Mouse (Mus musculus) lung, postnatal 36 days (tissue): ENCODE measurements around the gene Cog4.
"Not testable (repeated sequence)": the region's sequence is repeated elsewhere in the genome, so short reads cannot be mapped to it uniquely, and the experiment has no call there.

Experiments used
- DNase-seq: peaks from one replicate; pipeline ENCODE4 v3.0.0; 2022; ENCODE audit warnings: mixed read lengths

Cog4 gene

GRCm38 (mm10) chr8:110892040-110892439 lies 45.6 kb downstream of the Cog4 start:
- no peak for DNase-seq

DNA sequence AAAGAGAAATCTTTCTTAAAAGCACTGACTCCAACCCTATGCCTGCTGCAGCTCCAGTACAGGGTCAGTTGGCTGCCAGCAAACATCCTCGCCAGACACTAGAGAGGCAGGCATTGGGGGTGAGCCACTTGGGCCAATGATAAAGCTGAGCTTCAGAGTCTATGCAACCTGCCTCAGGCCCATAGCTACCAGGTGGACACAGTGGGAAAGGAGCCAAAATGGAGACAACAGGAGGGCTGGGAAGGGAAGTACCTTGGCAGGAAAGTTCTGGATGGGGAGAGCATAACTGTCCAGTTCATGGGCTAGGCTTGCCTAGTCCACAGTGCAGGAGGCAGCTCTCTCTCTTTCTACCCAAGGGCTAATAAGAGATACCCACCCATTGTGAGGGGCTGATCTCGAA lies 46.5 kb downstream of the Cog4 start:
- no peak for DNase-seq

DNA sequence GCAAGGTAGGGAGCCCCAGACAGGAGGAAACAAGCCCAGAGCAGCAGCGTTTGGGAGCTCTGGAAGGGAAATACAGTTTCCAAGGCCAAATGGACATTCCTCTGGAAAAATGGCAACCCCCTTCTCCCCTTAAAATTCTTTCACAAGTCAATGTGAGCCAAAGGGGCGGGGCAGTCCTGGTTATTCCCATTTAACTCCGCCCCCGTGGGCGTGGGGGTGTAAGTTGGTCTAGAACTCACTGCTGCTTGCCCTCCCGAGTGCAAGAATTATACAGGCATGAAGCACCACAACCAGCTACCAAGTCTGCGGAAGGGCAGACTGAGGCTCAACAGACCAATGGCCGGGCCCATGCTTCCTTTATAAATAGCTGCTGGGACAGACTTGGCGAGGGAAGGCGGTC lies 48.5 kb downstream of the Cog4 start:
- DNase-seq: no peak

- no peak for DNase-seq
Measured at GRCm38 (mm10) chr8:110895254-110895653, 48.9 kb downstream of the Cog4 start.

GRCm38 (mm10) chr8:110895812-110896211 lies 49.4 kb downstream of the Cog4 start:
- DNase-seq: no peak

DNA sequence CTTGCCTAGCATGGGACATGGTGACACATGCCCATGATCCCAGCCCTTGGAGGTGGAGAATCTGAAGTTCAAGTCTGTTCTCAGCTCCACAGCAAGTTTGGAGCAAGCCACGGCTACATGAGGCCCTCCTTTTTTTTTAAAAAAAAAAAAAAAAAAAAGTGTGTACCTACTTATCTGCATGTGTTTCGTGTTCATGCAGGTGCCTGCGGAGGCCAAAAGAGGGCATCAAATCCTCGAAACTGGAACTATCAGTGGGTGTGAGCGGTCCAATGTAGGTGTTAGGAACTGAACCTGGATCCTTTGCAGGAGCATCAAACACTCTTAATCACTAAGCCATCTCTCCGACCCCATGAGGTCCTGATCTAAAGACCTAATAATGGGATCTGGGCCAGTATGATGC lies 51.1 kb downstream of the Cog4 start:
- DNase-seq: no peak

GRCm38 (mm10) chr8:110901056-110901455 lies 54.7 kb downstream of the Cog4 start:
- DNase-seq: peak; percentile 29

DNA sequence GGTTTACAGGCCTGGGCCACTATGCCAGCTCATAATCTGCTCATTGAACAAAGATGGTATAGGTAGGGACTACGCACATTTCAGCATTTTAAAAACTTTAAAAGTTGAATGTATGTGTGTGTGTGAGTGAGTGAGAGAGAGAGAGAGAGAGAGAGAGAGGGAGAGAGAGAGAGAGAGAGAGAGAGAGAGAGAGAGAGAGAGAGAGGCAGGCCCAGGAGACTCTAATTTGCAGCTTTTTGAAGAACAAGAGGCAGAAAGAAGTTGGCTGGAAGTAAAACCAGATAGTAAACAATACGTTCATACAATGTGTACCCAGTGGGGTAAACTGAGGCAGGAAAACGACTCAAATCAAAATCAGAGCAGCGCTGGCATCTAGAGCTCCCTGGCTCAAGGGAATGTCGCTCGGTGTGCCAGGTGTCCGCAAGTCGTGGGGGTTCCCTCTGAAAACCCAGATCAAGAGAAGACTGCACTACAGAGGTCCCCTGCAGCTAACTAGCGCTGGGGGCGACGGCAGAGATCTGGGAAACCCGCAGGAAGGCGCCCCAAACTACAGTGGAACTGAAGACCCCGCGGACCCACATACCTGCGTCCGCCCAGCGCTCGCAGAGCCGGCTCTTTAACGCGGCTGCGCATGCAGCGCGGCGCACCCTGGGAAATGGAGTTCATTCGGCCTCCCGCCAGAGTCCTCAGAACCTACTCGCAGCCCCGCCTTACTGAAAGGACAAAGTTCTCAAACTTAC lies 55.6 kb downstream of the Cog4 start, which contains the start of gene Fuk:
Gene Fuk (minus strand): TSS at position 650 of the 740 bp plus-strand sequence.
- peak; percentile 90 for DNase-seq

- DNase-seq: no peak
Measured at GRCm38 (mm10) chr8:110902579-110902965, 56.2 kb downstream of the Cog4 start.

DNA sequence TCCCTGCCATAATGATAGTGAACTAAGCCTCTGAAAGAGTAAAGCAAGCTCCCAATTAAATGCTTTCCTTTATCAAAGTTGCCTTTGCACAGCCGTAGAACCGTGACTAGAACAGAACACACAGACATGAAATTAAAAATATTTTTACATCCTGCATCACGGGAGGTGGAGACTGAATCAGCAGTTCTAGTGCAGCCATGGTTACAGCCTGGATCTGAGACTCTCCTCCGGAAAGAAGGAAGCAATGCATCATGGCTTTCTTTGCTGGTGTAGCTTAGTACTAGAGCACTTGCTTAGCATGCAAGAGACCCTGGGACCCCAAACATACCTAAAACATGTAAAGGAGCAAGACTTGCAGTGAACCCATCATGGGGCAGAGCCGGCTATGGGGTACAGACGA lies 59.0 kb downstream of the Cog4 start:
- no peak for DNase-seq

DNA sequence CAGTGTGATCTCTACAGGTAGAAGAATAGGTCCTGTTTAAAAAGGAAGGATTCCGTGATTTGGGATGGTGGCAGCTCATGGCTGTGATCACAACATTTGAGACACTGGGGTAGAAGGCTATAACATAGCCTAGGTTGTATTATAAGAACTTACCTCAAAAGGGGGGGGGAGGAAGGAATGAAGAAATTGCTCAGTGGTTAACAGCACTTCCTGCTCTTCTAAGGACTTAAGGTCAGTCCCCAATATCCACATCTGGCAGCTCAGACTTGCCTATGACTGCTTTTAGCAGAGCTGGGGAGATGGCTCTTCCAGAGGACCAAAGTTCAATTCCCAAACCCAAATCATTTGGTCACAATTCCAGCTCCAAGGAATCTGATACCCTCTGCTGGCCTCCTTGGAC lies 60.3 kb downstream of the Cog4 start:
- DNase-seq: no peak

DNA sequence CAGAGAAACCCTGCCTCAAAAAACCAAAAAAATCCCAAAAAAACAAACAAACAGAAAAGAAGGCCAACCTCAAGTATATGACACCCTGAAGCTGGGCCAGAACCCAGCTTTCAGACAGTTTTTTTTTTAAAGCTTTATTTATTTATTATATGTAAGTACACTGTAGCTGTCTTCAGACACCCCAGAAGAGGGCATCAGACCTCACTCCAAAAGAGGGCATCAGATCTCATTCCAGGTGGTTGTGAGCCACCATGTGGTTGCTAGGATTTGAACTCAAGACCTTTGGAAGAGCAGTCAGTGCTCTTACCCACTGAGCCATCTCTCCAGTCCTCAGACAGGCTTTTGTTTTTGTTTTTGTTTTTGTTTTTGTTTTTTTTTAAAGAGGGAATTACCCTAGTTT lies 63.5 kb downstream of the Cog4 start:
- DNase-seq: not testable (repeated sequence)

GRCm38 (mm10) chr8:110911576-110912570 lies 65.5 kb downstream of the Cog4 start:
- peak; percentile 27 for DNase-seq

DNA sequence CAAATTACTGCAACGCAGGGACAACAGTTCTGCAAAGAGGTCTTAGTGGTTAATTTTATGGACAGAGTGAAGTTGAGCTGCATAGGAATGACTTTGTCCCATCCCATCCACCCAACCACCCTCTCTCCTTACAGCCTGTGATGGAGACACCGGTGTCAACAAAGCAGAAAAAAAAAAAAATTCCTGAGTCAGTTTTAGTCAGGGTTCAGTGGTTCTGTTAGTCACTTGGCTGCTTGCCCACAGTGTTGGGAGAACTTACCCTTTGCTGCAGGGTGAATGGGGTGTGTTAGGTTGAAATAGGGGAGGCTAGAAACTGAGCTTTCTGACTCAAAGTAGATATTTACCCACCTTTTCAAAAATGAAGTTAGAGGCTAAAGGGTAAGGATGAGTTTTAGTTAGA lies 71.0 kb downstream of the Cog4 start:
- no peak for DNase-seq

DNA sequence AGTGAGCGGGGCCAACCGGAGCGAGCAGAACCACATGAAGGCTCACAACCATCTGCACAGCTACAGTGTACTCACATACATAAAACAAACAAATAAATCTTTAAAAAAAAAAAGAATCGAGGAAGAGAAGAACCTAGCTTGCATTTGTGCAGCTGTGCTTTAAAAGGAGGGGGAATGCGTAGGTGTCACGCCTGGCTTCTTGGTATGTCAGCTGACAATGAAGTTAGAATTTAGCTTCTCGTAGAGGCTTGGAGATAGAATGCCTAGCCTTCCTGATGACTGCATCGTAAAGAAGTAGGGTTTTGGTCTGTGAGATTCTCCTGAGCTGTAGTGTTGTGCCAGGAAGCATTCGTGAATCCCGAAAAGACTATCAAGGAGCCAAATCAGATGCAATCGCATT lies 71.6 kb downstream of the Cog4 start:
- no peak for DNase-seq

GRCm38 (mm10) chr8:110918460-110918859 lies 72.1 kb downstream of the Cog4 start:
- DNase-seq: peak; percentile 28

- peak; percentile 95 for DNase-seq
Measured at GRCm38 (mm10) chr8:110919341-110920031, 73.1 kb downstream of the Cog4 start, which contains the start of gene St3gal2. Gene St3gal2, plus strand, starts transcription at chr8:110919922.

- no peak for DNase-seq
Measured at GRCm38 (mm10) chr8:110920032-110920772, 73.8 kb downstream of the Cog4 start.

- no peak for DNase-seq
Measured at GRCm38 (mm10) chr8:110920773-110921277, 74.4 kb downstream of the Cog4 start.

DNA sequence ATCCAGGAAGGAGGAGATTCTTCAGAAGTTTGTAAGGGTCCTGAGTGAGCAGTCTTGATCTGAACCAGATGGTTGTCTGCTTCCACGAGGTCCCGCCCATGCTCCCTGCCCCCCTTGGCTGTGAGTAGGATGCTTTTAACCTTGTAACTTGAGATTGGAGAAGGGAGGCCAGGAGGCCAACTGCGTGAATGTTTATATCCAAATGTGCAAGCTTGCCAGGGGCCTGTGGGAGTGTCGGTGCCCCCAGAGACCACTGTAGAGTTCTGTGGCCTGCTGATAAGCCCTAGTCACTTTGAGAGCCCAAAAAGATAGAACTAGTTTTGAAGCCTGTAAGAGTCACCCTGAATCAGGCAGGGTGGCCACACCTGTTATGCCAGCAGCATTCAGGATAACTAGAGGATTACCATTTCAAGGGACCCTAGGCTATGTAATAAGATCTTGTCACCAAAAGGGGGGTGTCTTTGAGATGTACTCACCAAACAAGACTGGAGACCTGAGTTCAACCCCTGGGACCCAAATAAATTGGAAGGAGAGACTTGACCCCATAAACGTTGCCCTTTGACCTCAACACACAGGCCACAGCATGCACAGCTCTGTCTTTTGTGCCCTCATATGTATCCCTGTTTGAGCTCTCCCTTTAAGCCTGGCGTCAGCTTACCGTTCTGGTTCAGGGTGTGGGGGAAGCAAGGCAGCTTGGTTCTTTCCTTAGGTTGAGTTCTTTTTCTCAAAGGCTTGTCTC lies 75.3 kb downstream of the Cog4 start:
- peak; percentile 49 for DNase-seq

DNA sequence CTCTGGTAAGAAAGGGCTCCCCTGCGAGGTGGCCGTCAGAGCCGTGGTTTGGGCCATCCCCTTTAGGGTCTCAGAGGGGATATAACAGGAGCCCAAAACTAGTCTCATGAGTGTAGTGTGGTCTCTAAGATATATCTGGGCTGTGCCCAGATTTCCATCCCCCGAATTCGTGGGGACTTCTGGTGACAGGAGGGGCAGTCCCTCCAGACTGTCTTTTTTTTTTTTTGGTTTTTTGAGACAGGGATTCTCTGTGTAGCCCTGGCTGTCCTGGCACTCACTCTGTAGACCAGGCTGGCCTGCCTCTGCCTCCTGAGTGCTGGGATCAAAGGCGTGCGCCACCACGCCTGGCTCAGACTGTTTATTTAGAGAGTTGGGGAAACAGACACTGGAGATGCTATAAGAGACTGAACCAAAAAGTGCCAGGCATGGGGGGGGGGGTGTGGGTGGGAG lies 79.3 kb downstream of the Cog4 start:
- no peak for DNase-seq
